Mouse (Mus musculus) embryonic facial prominence, embryonic 11.5 days (tissue): ENCODE measurements around the gene Cacnb4. TPM values are rescaled to one million over a fixed set of nuclear protein-coding genes. Genes with fewer than 3 reads are reported as not detected.
A peak's percentile ranks its signal among the peaks of the same experiment; 100 is the strongest.

ENCODE experiments used
- ATAC-seq: fragments of 200-750 bp; cut with Nextera tagmentation; replicated peaks from 2 replicates; pipeline ENCODE4 v1.8.0; 2017; ENCODE audit warnings: low read depth; ENCODE audit not compliant: insufficient number of reproducible peaks, low FRiP score, low TSS enrichment
- DNase-seq: peaks from one replicate; pipeline ENCODE4 v3.0.0-alpha.2; 2015; ENCODE audit warnings: low spot score
- H3K27ac ChIP-seq: fragments of 300-500 bp; sonication (generic); replicated peaks from 2 replicates; pipeline ENCODE4 v1.5.1; 2014; ENCODE audit warnings: mild to moderate bottlenecking, low read depth, low read length, control low read depth
- H3K27me3 ChIP-seq: fragments of 300-500 bp; sonication (generic); 2 replicates; pipeline ENCODE4 v1.6.1; 2014; ENCODE audit warnings: mild to moderate bottlenecking, low read length, moderate library complexity, mixed read lengths; ENCODE audit not compliant: control insufficient read depth, insufficient read depth
- H3K36me3 ChIP-seq: fragments of 300-500 bp; sonication (generic); replicated peaks from 2 replicates; pipeline ENCODE4 v1.6.1; 2014; ENCODE audit warnings: low read depth, mild to moderate bottlenecking, low read length, moderate library complexity, mixed read lengths; ENCODE audit not compliant: control insufficient read depth, insufficient read depth
- H3K4me1 ChIP-seq: fragments of 300-500 bp; sonication (generic); 2 replicates; pipeline ENCODE4 v1.6.1; 2014; ENCODE audit warnings: low read length, mixed read lengths; ENCODE audit not compliant: control insufficient read depth, insufficient read depth
- H3K4me2 ChIP-seq: fragments of 300-500 bp; sonication (generic); 2 replicates; pipeline ENCODE4 v1.6.1; 2014; ENCODE audit warnings: low read depth, mild to moderate bottlenecking, control low read depth, low read length, moderate library complexity
- H3K4me3 ChIP-seq: fragments of 300-500 bp; sonication (generic); 2 replicates; pipeline ENCODE4 v1.5.1; 2014; ENCODE audit warnings: low read depth, low read length, control low read depth
- H3K9ac ChIP-seq: fragments of 300-500 bp; sonication (generic); replicated peaks from 2 replicates; pipeline ENCODE4 v1.6.1; 2014; ENCODE audit warnings: mild to moderate bottlenecking, control low read depth, low read length
- H3K9me3 ChIP-seq: fragments of 300-500 bp; sonication (generic); replicated peaks from 2 replicates; pipeline ENCODE4 v1.6.1; 2016; ENCODE audit warnings: mild to moderate bottlenecking, low read length, inconsistent platforms, mixed read lengths; ENCODE audit not compliant: control insufficient read depth
- WGBS: fragments of 180-500 bp; shearing (Covaris S2); extraction: QIAGEN DNeasy Blood & Tissue Kit; methylation state at CpG from one replicate; pipeline ENCODE4 v1.1.7; 2014; 5-methylcytosine and 5-hydroxymethylcytosine counted together
- polyA plus RNA-seq: library from polyadenylated mRNA; unstranded; fragments of >200 nt; fragmentation: Nextera tagmentation; extraction: Ambion mirVana; gene quantifications from 2 replicates; pipeline ENCODE4 v1.2.1, GENCODE M21; 2014

Gene Cacnb4
- polyA plus RNA-seq, 1 experiment from 2014 or later: 0.95 TPM

GRCm38 (mm10) chr2:52613888-52614287 is 62.7 kb downstream of the Cacnb4 start:
- no peak overlapping the region for H3K9ac ChIP-seq
- H3K36me3 ChIP-seq: no peaks in the 10 kb centered on the region
- WGBS: 91% methylated on average over 4 of the region's 4 CpGs
- no peak for ATAC-seq
- H3K4me2 ChIP-seq: no peak overlapping the region
- no peaks in the 10 kb centered on the region for H3K9me3 ChIP-seq
- H3K4me1 ChIP-seq: no peaks in the 10 kb centered on the region
- no peak overlapping the region for H3K4me3 ChIP-seq
- H3K27ac ChIP-seq: no peak overlapping the region
- no peak for DNase-seq
- no peaks in the 10 kb centered on the region for H3K27me3 ChIP-seq

GRCm38 (mm10) chr2:52609486-52609885 is 67.1 kb downstream of the Cacnb4 start:
- ATAC-seq: no peak
- Histone ChIP-seq H3K4me2 (no peak overlapping the region), H3K27me3 (no peaks in the 10 kb centered on the region), H3K4me1 (no peaks in the 10 kb centered on the region), H3K27ac (no peak overlapping the region), H3K9me3 (no peaks in the 10 kb centered on the region), H3K36me3 (no peaks in the 10 kb centered on the region), H3K4me3 (no peak overlapping the region), H3K9ac (no peak overlapping the region)
- 68% methylated on average over 1 of the region's 1 CpGs for WGBS
- no peak for DNase-seq

- DNase-seq: no peak
- no peak overlapping the region for H3K9ac ChIP-seq
- no peaks in the 10 kb centered on the region for H3K27me3 ChIP-seq
- H3K4me3 ChIP-seq: no peak overlapping the region
- no peak overlapping the region for H3K4me2 ChIP-seq
- no peaks in the 10 kb centered on the region for H3K36me3 ChIP-seq
- no peak overlapping the region for H3K27ac ChIP-seq
- no peak for ATAC-seq
- no peaks in the 10 kb centered on the region for H3K4me1 ChIP-seq
- no peaks in the 10 kb centered on the region for H3K9me3 ChIP-seq
- 66% methylated on average over 5 of the region's 5 CpGs for WGBS
These were observed 68.7 kb downstream of the Cacnb4 start for GRCm38 (mm10) chr2:52607857-52608485.

DNA sequence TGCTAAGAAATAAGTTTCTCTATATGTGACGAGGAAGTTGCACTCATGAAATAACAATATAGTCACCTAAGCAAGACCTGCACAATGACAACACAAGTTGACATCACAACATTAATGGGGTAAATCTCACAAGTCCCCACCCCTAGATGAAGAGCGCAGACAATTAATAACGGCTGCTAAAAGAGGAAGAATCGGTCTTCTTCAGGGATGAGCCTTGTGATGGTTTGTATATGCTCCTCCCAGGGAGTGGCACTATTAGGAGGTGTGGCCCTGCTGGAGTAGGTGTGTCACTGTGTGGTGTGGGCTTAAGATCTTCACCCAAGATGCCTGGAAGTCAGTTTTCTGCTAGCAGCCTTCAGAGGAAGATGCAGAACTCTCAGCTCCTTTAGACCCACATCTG is 70.3 kb downstream of the Cacnb4 start:
- ATAC-seq (no peak), DNase-seq (no peak)
- no peaks in the 10 kb centered on the region for H3K9me3 ChIP-seq
- no peak overlapping the region for H3K27ac ChIP-seq
- no peak overlapping the region for H3K4me3 ChIP-seq
- no peaks in the 10 kb centered on the region for H3K4me1 ChIP-seq
- 92% methylated on average over 4 of the region's 4 CpGs for WGBS
- H3K9ac ChIP-seq: no peak overlapping the region
- no peaks in the 10 kb centered on the region for H3K36me3 ChIP-seq
- H3K27me3 ChIP-seq: no peaks in the 10 kb centered on the region
- no peak overlapping the region for H3K4me2 ChIP-seq

DNA sequence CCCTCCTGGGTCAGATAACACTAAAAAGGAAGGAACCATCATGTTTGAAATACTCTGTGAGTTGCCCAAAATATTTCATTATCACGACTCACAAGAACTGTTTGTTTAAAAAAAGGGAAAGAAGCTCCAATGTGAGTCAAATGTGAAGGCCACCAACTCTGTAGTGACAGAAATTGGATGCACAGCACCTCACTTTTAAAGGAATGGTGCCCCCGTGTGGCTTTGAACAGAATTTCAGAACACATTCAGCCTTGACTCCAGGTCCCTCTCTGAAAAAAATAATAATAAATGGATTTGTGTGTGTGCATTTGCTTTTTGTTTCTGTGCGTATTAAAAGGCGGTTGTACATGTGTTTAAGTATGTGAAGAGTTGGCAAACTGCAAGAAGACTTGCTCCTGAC is 71.3 kb downstream of the Cacnb4 start:
- Histone ChIP-seq H3K9ac (no peak overlapping the region), H3K27me3 (no peaks in the 10 kb centered on the region), H3K4me3 (no peak overlapping the region), H3K36me3 (no peaks in the 10 kb centered on the region), H3K4me2 (no peak overlapping the region), H3K9me3 (no peaks in the 10 kb centered on the region), H3K27ac (no peak overlapping the region), H3K4me1 (no peaks in the 10 kb centered on the region)
- 25% methylated on average over 4 of the region's 4 CpGs for WGBS
- no peak for ATAC-seq
- peak; percentile 83 for DNase-seq

GRCm38 (mm10) chr2:52604651-52605020 is 72.0 kb downstream of the Cacnb4 start:
- Histone ChIP-seq H3K27ac (no peak overlapping the region), H3K4me1 (no peaks in the 10 kb centered on the region), H3K4me2 (no peak overlapping the region), H3K4me3 (no peak overlapping the region), H3K36me3 (no peaks in the 10 kb centered on the region), H3K9ac (no peak overlapping the region), H3K9me3 (no peaks in the 10 kb centered on the region), H3K27me3 (no peaks in the 10 kb centered on the region)
- no peak for ATAC-seq
- no peak for DNase-seq
- 86% methylated on average over 8 of the region's 8 CpGs for WGBS

DNA sequence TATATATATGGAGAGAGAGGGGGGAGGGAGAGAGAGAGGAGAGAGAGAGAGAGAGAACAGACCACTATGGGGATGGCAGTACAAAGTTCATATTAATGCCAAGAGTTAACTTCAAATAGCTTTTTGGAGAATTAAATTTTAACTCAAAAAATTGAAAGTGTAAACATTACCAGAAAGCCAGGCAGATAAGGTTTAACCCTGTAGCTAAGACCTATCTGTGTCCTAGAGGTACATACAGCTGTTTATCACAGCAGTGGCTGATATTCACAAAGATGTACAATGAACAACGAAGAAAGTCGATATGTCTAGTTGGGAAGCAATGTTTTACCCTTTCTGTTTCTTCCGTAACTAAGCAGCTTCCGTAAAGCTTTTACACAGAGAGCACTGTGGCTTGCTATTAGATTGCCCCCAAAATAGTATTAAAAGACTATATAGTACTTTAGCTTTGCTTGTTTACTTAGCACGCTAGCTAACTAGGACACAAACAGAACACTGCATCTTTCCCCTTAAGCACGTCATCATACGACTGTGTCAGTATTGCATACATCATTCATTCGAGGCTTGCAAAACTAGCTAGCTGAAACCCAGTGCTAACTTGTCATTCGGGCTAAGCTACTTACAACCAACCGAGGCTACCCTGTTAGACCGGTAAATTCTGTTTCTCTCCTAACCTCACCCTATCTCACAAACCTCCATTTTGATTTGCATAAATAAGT is 72.5 kb downstream of the Cacnb4 start:
- Histone ChIP-seq H3K4me2 (no peak overlapping the region), H3K9me3 (no peaks in the 10 kb centered on the region), H3K27me3 (no peaks in the 10 kb centered on the region), H3K9ac (no peak overlapping the region), H3K36me3 (no peaks in the 10 kb centered on the region), H3K4me1 (no peaks in the 10 kb centered on the region), H3K4me3 (no peak overlapping the region), H3K27ac (no peak overlapping the region)
- ATAC-seq: no peak
- WGBS: 89% methylated on average over 11 of the region's 11 CpGs
- no peak for DNase-seq

GRCm38 (mm10) chr2:52603421-52603820 is 73.2 kb downstream of the Cacnb4 start:
- H3K4me1 ChIP-seq: no peaks in the 10 kb centered on the region
- no peak overlapping the region for H3K27ac ChIP-seq
- DNase-seq: no peak
- H3K4me3 ChIP-seq: no peak overlapping the region
- no peaks in the 10 kb centered on the region for H3K36me3 ChIP-seq
- no peaks in the 10 kb centered on the region for H3K27me3 ChIP-seq
- H3K9me3 ChIP-seq: no peaks in the 10 kb centered on the region
- ATAC-seq: no peak
- no peak overlapping the region for H3K9ac ChIP-seq
- 81% methylated on average over 6 of the region's 6 CpGs for WGBS
- no peak overlapping the region for H3K4me2 ChIP-seq
